Mouse (Mus musculus) layer of hippocampus, adult 9-10 months (tissue): ENCODE results near the gene Rbm47.

ENCODE experiments used
- DNase-seq: peaks from one replicate; pipeline ENCODE4 v3.0.0; 2022; ENCODE audit warnings: low spot score

Gene Rbm47

DNA sequence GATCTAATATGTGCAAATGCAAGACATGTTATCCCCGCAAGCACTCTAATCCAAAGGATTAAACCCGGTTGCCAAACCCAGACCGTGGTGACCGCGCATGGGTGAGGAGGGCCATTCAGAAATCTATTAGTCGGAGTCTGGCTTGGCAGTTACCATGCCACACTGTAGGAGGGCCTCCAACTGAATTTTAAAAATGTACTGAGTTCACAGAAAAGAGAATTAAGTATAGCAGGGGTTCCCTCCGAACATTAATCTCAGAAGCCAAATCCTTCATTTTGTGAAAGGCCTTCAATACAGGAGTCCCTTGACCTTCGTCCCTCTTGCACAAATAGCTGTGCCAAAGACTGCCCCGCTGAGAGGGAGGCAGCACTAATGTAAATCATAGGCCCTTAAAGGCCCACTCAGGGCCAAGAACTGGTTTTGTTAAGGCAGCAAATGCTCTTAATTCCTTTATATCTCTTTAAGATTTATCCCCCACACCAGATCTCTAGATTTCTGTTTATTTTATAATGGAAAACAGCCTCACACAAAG, 16.4 kb downstream of the Rbm47 start:
- no peak for DNase-seq

DNA sequence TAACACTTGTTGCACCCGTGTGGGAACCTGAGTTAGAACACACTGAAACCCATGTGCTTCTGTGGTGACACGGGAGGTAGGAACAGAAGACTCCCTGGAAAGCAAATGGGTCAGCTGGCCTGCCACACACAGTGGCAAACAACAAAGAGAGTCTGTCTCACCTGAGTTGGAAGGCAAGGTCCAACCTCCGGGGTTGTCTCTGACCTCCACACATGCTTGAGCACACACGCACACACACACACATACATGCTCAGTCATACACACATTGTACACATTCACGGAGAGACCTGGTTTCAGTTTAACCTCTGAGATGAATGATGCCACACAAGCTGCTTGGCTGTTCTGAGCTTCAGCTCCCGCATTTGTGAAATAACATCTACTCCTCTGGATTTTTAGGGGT, 18.3 kb downstream of the Rbm47 start:
- DNase-seq, result no peak

DNA sequence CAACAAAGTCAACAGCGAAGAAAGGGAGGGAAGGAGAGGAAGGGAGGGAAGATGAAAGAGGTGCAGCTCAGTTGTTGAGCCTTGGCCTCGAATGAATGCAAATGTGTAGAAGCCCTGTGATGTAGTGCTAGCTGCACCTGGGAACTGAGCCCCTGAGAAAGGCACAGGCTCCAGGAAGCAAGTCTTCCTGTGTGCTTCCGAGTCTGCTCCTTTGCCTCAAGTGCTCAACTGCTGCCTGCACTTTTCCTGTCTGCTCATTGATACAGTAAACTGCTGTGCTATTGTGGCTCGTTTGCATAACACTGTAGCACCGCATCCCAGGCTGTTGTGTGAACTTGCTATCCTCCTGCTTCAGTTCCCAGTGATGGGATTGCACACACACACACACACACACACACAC, 19.4 kb downstream of the Rbm47 start:
- DNase-seq, result no peak

DNA sequence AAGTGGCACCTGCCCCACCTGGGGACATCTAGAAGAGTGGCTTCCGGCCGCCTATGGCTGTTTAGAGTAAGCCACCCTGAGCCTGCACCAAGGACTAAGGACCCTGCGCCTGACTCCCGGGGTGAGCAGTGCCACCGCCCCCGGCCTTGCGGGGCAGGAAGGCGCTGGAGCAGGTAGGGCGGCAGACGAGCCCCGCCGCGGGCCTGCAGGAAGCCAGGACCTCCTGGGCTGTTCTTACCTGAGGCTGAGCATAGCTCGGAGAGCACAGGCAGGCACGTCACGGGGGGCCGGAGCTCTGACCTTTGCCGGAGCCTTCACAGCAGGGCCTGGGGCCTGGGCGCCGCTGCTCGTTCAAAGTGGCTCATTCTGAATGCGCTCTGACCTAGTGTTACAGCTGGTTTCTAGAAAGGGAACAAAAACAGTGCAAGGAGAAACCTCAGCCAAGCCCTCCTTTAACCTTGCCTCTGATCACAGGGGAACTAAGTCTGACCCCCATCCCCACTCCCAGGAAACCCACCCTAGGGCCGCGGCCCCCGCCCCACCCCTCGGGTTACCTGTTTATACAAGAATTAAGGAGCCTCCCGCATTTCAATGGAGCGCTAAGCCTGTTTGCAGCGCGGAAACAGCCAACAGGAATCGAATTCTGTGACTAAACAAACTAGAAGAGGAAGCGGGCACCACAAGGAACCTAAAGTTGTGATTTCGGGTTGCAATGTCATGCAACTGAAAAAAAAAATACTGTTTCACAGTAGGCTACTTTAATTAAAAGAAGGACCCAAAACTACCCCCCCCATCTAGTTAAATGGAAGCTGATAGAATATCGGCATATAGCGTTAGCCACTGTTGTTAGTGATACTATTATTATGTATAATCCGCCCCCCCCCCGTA, 21.4 kb downstream of the Rbm47 start:
- no peak for DNase-seq

DNA sequence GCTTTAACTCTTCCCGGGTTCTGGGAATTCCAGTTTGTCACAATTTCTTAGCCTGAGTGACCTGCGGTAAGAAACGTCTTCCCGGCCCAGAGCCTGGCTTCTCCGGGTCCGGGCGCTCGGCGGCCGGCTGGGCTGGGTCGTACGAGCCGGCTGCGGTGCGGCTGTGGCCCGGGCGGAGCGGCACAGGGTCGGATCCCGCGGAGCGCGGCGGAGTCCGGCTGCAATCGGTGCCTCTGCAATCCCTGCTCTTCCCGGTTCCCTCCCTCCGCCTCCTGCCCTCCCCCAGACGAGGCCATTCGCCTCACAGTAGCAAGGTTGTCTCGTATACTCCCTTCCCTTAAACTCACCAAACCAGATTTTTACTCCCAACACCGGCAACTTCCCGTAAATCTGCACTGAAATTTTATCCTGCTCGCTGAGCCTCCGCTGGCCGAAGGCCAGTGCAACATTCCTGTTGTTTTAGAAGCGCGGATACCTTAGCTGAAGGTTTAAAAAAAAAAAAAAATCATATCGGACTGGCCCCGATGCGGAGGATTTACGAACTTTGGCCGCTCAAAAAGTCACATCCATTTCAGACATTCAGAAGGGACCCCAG, 22.1 kb downstream of the Rbm47 start:
- DNase-seq, result no peak

DNA sequence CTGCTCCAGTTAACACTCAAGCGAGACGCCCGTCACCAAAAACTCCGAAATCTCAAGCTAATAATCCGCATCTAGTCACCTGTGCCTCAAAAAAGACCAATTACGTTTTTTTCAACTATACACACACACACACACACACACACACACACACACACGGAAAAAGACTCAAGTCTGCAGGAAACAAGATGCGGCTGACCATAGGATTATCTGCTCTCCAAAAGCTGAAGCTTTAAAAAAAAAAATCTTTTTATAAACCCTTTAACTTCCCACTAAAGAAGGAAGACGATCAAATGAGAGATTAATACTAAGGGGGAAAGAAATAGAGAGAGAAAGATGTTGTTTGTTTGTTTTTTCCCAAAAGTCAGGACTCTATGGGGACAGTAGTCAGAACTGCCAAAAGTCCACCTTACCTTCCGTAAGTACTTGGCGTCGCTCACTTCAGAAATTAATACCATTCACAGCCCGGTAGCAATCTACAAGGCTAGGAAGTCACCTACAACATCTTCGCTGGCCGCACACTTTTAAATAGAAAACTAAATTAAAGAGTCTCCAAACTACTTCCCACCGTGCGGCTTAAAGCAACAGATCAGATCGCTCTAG, 22.7 kb downstream of the Rbm47 start:
- DNase-seq, result no peak

DNA sequence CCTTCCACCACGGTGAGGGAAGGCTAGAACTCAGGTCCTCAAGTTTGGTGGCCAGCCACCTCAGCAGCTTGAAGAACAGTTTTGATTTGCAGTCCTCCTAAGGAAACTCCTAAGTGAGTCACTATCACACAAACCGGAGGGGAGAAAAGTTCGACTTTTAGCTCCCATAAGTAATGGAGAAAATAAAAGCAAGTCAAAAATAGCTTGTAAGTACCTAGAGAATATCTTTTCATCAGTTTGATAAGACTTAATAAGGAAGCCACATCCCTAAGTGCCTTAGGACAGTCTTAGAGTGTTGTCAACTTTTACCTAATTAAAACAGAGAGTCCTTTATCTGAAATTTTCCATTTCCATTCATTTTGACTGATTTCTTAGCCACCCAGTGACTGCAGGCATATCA, 23.3 kb downstream of the Rbm47 start:
- DNase-seq, result no peak

DNA sequence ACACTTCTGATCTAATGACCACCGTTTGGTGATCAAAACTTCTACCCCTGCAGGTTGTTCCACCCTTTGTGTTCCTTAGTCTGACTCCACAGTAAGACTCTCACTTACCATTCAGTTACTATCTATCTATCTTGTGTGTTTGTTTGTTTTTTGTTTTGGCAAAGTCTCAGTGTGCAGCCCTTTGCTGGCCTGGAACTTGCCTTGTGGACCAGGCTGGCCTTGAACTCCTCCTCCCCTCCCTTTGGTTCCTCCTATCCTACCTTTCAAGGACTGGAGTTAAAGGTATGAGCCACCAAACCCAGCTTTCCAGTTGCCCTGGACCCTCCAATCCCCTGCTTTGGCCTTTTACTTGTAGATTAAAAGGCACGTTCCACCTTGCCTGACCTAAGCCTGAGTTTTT, 23.8 kb downstream of the Rbm47 start:
- DNase-seq, result no peak

DNA sequence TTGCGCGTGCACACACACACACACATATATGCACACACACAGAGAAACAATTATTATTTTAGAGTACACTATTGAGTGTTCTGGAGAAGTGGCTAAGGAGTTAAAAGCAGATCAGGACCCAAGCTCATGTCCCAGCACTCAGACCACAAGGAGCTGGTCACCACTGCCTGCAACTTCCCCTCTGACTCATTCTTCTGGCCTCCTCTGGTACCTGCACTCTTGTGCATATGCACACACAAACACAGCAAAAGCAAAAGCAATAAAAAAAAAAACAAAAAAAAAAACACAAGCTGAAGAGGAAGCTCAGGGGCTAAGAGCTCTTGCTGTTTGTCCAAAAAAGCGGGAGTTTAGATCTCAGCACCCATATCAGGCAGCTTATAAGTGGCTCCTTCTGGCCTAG, 25.6 kb downstream of the Rbm47 start:
- no peak for DNase-seq

DNA sequence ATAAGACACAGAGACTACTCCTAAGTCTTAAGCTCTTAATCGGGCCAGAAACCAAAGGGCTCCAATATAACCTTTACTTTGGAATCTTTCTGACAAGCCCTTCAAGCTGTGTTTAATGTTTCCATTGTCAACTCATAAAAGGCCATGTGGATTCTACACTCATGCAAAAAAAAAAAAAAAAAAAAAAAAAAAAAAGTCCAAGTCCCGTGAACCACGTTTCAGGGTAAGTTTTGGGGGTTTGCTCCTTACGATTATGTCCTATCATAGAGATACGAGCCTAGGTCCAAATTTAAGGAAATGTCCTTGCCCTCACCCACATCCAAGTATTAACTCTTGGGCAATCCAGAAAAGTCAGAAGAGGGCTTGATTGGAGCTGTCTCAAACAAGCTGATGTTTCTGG, 27.3 kb downstream of the Rbm47 start:
- no peak for DNase-seq

DNA sequence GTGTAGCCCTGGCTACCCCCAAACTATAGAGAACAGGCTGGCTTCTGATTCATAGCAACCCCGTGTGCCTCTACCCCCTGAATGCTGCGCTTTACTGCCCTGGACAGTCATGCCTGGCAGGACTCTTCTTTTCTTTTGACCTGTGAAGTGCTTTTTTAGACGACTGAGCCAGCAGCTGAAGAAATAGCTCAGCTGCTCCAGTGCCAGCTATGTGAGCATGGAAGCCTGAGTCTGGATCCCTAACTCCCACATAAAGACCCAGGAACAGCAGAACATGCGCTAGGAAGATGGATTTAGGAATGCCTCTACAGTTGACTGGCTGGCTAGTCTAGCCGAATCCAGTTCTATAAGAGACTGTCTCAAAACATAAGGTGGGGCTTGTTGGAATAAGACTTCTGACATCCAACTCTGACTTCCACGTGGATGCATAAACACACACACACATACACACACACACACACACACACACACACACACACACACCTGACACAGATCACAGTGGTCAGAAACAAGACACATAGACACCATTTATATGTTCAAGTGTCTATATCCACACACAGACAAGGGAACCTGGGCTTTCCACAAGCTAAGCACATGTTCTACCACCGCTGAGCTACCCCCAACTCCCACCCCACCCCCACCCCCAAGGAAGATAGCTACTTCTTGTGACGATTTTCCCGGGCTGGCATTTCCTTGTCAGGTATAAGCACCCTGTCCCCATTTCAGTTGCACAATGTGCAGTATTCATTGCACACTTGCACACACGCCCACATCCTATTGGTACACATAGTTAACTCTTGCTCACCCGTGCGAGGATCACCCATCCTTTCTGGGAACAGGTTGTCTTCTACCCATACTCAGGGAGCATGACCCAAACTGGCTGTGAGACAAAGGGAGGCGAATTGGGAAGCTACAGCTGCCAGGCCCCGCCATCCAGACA, 29.6 kb downstream of the Rbm47 start:
- DNase-seq, result no peak

DNA sequence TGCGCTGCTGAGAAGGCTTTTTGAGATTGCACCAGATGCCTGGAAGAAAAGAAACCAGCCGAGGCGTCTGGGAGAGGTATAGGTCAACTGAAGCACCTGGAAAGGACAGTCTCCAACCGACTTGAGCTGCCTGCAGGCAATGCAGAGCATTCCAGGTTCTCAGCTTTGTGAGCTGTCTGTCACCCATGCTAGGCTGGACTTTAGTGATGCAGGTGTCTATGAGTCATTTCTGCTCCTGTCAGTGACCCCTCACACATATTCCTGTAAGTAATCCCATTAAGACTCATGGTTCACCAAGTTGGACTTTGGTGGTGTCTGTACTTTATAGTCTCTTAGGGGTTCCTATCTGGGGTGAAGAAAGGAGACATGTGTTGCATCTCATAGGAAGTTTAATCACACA, 31.4 kb downstream of the Rbm47 start:
- no peak for DNase-seq

DNA sequence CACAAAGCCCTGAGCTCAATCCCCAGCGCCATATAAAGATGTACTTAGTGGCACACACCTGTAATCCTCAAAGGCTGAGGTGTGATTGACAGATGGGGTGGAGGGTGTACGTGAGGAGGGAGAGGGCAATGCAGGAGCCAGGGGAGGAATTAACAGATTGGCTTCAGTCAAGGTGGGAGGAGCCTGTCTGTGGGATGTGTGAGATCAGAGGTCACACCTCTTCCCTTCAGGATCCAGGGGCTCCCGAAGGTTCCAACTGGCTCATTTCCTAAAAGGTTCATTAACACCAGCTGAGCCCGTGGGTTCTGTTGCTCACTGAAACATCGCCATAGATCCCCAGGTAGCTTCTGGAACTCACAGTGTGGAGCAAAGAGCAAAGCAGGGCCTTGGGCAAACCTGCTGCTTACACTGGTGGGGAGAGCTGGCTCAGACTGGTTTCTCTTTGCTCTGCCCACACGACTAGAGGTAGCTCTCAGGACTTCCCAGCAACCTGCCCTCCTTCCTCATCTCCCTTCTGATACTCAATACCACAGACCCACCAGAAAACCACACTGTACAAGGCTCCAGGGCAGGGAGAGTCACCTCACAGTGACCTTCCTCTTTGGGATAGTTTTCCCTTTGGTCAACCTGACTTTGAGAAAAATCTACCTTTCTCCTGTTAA, 33.2 kb downstream of the Rbm47 start:
- no peak for DNase-seq

DNA sequence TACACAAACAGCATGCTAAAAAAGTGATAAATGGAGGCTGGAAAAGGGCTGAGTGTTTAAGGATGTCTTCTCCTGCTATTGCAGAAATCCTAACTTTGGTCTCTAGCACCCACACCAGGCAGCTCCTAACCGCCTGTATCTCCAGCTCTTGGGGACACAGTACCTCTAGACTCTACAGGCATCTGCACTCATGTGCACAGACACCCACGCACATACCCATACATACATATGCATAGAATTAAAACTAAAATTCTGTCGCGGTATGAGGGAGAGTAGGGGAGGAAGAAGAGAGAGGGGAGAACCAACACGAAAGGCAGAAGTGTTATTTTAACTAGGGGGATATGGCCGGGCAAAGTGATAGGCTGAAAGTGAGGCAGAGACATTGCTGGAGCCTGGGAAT, 33.7 kb downstream of the Rbm47 start:
- DNase-seq, result no peak

DNA sequence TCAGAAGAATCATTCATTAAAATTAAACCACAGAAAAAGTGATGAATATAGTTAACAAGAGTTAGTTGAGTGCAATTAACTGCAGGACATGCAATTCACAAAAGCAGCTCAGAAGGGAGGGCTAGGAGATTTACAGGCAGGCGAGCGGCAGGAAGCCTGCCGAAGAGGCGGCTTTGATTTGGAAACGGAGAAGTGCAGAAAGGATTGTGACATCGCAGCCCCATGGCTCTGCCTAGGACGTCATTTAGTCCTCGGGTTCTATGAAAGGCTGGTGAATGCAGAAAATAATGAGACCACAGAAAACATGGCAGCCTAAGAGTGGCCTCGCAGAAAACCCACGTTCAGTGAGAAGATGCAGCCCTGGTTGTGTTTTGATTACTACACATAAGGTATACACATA, 34.3 kb downstream of the Rbm47 start:
- DNase-seq, result no peak

DNA sequence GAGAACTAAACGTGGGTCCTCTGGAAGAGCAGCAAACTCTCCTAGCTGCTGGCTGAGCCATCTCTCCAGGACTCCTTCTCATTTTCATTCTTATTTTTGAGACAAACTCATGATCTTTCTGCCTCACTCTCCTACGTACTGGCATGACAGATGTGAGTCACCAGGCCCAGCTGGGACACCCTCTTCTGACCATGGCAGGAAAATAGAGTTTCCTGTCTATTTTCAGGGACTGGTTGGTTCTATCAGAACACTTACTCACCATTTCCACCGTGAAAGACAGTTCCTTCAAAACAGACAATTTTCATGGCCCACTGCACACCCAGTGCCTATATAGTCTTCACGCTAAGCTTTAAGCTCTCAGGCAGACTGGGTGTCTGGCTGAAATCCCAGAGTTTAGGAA, 35.7 kb downstream of the Rbm47 start:
- no peak for DNase-seq

DNA sequence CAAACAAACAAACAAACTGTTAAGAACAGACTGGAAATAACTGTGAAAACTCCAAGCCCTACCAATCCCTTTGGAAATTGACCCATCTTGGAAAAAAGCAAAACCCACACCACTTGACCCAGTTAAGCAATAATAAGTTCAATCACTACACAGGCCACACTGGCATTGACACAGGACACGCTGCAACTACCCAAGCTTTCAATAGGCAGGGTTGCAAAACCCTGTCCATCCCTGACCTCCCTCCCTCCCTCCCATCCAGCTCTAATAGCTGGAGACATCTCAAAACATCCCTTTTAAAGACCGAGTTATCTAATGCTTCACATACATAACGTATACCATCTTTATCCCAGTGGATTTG, 37.1 kb downstream of the Rbm47 start:
- no peak for DNase-seq

DNA sequence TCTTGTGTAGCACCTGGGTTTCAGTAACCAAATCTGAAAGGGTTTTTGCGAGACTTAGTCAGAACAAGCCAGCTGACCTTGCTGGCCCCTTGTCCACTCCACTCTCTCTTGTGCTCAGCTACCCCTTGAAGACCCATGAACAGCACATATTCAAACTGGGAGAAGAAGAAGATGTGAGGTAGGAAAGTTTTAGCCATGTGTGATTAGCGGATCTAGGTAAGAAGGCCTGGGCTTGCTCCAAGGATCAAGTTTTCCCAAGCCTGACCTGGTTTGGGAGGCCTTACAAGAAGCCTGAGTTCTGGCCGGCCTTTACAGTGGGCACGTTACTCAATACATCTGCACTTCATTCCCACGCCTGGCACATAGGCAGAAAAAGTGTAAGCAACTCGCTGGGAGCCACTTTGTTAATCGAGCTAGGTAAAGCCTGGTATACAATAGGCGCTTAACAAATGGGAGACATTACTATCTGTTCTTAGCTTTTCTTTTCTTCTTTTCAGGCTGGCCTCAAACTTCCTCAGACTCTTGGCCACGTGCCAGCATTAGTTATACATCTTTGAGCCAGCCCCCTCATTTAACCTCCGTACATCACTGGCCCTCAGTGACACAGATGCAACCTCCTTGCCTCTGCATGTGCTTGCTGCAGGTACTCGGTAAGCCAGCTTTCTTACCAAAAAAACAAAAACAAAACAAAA, 37.6 kb downstream of the Rbm47 start:
- no peak for DNase-seq

DNA sequence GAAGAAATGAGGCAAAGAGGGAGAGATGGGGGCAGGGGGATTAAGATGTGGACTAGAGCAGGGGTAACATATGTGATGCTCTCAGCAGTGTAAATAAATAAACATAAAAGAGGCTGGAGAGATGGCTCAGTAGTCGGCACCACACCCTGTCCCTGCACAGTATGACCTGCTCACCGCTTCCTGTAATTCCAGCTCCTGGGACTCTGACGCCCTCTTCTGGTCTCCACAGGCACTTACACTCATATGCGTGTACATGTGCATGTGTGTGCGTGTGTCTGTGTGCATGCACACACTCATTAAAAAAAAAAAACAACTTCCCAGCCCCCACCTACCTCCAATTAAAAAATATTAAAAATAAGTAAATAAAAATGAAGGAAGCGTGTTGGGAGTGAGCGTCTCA, 38.3 kb downstream of the Rbm47 start:
- no peak for DNase-seq

DNA sequence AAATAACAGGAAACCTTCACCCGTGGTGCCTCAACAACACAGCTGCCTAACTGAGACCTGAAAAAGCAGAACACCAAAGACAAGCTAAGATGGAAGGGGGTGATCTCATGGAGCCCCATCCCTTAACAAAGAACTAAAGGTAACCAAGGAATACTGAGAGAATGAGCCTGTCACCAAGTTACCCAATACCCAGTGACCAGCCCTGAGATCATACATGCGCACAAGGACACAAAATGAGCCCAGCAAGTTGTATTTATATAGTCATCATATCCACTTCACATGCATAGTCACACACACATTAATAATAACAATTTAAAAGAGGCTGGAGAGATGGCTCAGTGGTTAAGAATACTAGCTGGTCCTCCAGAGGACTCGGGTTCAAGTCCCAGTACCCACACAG, 44.0 kb downstream of the Rbm47 start:
- no peak for DNase-seq

DNA sequence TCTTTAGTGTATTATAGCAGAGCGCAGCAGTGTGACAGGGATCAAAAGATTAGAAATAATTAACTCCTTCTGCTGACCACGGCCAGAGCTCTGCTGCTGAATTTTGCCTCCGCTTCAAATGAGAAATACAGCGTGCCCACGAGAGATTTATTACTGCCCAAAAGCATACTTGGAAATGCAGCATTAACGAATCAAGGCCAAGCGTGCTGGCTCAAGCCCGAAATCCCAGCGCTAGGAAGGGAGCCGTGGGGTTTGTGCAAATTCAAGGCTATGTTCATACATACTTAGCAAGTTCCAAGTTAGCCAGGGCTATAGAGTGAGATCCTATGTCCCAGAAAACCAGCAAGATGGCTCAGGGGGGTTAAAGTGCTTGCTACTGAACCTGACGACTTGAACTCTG, 47.5 kb downstream of the Rbm47 start:
- DNase-seq, result no peak
